Mouse (Mus musculus): ENCODE measurements around the gene Neurl4. TPM values are rescaled to one million over a fixed set of nuclear protein-coding genes. Genes with fewer than 3 reads are reported as not detected.
"Not testable (repeated sequence)": the region's sequence is repeated elsewhere in the genome, so short reads cannot be mapped to it uniquely, and the experiment has no call there.

Gene Neurl4
- polyA plus RNA-seq, 1 experiment from 2014 or later = 17.8 TPM

DNA sequence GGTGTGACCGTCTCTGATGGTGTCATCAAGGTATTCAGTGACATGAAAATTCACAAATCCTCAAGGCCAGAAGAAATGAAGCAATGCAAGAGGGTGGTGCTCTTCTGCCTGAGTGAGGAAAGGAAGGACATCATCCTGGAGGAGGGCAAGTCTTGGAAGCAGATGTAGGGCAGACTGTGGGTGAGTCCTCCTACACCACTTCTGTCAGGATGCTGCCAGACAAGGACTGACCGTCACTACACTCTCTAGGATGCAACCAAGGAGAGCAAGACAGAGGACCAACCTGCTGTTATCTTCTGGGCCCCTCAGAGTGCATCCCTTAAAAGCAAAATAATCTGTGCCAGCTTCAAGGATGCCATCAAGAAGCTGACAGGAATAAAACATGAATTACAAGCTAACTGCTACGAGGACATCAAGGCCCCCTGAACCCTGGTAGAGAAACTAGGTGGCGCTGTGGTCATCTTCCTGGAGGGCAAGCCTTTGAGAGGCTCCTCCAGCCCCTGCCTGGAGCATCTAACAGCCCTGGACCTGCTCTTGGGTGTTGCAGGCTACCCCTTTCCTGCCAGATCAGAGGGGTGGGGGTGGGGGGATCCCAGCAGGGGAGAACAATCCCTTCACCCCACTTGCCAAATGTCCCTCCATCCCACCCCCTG lies 50.1 kb downstream of the Neurl4 start:
- H3K9me3 ChIP-seq (ENCODE audit: control insufficient read depth, low read length) = no peaks in the 10 kb centered on the region
- H3K27me3 ChIP-seq (replicated peaks; ENCODE audit: control insufficient read depth, insufficient read depth, low read length) = peaks cover 3% of the 10 kb centered on the region
- WGBS = 42% methylated on average over 4 of the region's 4 CpGs
- no peak for ATAC-seq
- H3K4me3 ChIP-seq (ENCODE audit: low read length) = no peak overlapping the region
- H3K4me1 ChIP-seq (ENCODE audit: control insufficient read depth, insufficient read depth, low read depth, low read length) = peaks cover 8% of the 10 kb centered on the region
- H3K9ac ChIP-seq (ENCODE audit: low read depth, low read length) = no peak overlapping the region
- H3K27ac ChIP-seq (ENCODE audit: low read depth, low read length) = no peak overlapping the region
- no peak overlapping the region for H3K4me2 ChIP-seq (ENCODE audit: low read length)
- no peaks in the 10 kb centered on the region for H3K36me3 ChIP-seq (ENCODE audit: control insufficient read depth, insufficient read depth, low read length)

DNA sequence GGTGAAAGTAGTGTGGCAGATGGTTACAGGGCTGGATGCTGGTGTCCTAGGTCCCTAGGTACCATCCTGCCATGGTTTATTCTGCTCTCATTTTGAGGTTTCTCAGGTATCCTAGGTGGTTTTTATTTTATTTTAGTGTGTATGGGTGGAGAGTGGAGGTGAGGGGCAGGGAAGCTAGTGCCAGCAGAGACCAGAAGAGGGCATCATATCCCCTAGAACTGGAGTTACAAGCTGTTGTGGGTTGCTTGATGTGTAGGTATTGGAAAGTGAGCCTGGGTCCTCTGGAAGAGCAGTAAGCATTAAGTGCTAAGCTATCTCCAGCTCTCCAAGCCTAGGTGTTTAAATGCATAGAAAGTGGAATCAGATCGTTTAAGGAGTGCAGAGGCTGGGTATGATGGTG lies 51.4 kb downstream of the Neurl4 start:
- Histone ChIP-seq H3K4me1 (ENCODE audit: control insufficient read depth, insufficient read depth, low read depth, low read length) (peaks cover 8% of the 10 kb centered on the region), H3K4me2 (ENCODE audit: low read length) (no peak overlapping the region), H3K27me3 (replicated peaks; ENCODE audit: control insufficient read depth, insufficient read depth, low read length) (peaks cover 6% of the 10 kb centered on the region), H3K9me3 (ENCODE audit: control insufficient read depth, low read length) (no peaks in the 10 kb centered on the region), H3K4me3 (ENCODE audit: low read length) (no peak overlapping the region), H3K9ac (ENCODE audit: low read depth, low read length) (no peak overlapping the region), H3K27ac (ENCODE audit: low read depth, low read length) (no peak overlapping the region), H3K36me3 (ENCODE audit: control insufficient read depth, insufficient read depth, low read length) (no peaks in the 10 kb centered on the region)
- ATAC-seq = no peak
- WGBS = 42% methylated on average over 1 of the region's 1 CpGs

GRCm38 (mm10) chr11:69953267-69953915 lies 52.5 kb downstream of the Neurl4 start:
- Histone ChIP-seq H3K4me2 (ENCODE audit: low read length) (no peak overlapping the region), H3K9me3 (ENCODE audit: control insufficient read depth, low read length) (no peaks in the 10 kb centered on the region), H3K27ac (ENCODE audit: low read depth, low read length) (no peak overlapping the region), H3K9ac (ENCODE audit: low read depth, low read length) (no peak overlapping the region), H3K36me3 (ENCODE audit: control insufficient read depth, insufficient read depth, low read length) (no peaks in the 10 kb centered on the region), H3K4me3 (ENCODE audit: low read length) (no peak overlapping the region), H3K27me3 (replicated peaks; ENCODE audit: control insufficient read depth, insufficient read depth, low read length) (peaks cover 3% of the 10 kb centered on the region; the same call in 1 of the 2 replicates), H3K4me1 (ENCODE audit: control insufficient read depth, insufficient read depth, low read depth, low read length) (peaks cover 2% of the 10 kb centered on the region)
- WGBS = 71% methylated on average over 11 of the region's 11 CpGs
- ATAC-seq = no peak

DNA sequence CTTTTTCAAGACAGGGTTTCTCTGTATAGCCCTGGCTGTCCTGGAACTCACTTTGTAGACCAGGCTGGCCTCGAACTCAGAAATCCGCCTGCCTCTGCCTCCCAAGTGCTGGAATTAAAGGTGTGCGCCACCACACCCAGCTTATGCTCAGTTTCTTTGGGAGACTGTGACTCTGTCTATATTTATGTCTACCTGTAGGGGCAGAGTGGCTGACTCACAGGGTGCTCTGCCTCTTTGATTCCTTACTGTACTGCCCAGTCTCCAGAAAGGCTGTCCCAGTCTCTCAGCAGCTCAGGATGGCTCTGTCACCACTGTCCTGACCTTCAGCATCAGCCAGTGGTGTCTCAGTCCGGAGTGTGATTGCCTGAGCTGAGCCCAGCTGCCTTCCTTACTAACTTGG lies 54.7 kb downstream of the Neurl4 start:
- H3K36me3 ChIP-seq (ENCODE audit: control insufficient read depth, insufficient read depth, low read length); H3K27me3 ChIP-seq (replicated peaks; ENCODE audit: control insufficient read depth, insufficient read depth, low read length); H3K9me3 ChIP-seq (ENCODE audit: control insufficient read depth, low read length); H3K4me2 ChIP-seq (ENCODE audit: low read length); H3K9ac ChIP-seq (ENCODE audit: low read depth, low read length); ATAC-seq; H3K4me1 ChIP-seq (ENCODE audit: control insufficient read depth, insufficient read depth, low read depth, low read length); H3K4me3 ChIP-seq (ENCODE audit: low read length); H3K27ac ChIP-seq (ENCODE audit: low read depth, low read length): not testable (repeated sequence)
- 81% methylated on average over 4 of the region's 4 CpGs for WGBS

DNA sequence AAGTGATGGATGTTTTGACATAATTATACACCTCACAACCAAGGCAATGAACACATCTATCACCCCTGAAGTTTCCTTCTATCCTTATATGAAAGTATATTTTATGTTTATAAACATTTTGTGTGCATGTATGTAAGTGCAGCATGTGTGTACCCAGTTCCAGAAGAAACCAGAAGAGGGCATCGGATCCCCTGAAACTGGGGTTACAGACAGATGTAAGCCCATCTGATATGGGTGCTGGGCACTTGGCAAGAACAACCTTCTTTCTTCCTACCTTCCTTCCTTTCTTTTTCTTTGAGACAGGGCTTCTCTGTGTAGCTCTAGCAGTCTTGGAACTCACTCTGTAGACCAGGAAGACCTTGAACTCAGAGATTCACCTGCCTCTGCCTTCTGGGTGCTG lies 55.3 kb downstream of the Neurl4 start:
- H3K4me1 ChIP-seq (ENCODE audit: control insufficient read depth, insufficient read depth, low read depth, low read length) = no peaks in the 10 kb centered on the region
- H3K9ac ChIP-seq (ENCODE audit: low read depth, low read length) = no peak overlapping the region
- H3K9me3 ChIP-seq (ENCODE audit: control insufficient read depth, low read length) = no peaks in the 10 kb centered on the region
- H3K27ac ChIP-seq (ENCODE audit: low read depth, low read length) = no peak overlapping the region
- 68% methylated on average over 1 of the region's 1 CpGs for WGBS
- ATAC-seq = no peak
- H3K4me3 ChIP-seq (ENCODE audit: low read length) = no peak overlapping the region
- peaks cover 3% of the 10 kb centered on the region; the same call in 1 of the 2 replicates for H3K27me3 ChIP-seq (replicated peaks; ENCODE audit: control insufficient read depth, insufficient read depth, low read length)
- no peak overlapping the region for H3K4me2 ChIP-seq (ENCODE audit: low read length)
- no peaks in the 10 kb centered on the region for H3K36me3 ChIP-seq (ENCODE audit: control insufficient read depth, insufficient read depth, low read length)

DNA sequence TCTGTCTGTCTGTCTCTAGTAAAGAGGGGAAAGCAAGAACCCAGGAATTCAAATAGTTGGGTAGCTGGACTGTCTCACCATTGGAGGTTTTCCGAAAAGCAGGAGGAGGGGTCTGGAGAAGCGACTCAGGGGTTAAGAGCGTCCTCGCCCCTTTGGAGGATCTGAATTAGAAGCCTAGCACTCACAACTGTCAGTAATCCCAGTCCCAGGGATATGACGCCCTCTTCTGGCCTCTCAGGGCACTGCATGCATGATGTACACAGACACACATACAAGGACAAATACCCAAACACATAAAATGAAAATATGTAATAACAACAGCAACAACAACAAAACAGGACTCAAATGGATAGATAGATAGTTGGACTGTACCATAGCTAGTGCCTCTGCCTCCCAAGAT lies 59.7 kb downstream of the Neurl4 start:
- no peak overlapping the region for H3K4me3 ChIP-seq (ENCODE audit: low read length)
- ATAC-seq = no peak
- no peak overlapping the region for H3K9ac ChIP-seq (ENCODE audit: low read depth, low read length)
- H3K9me3 ChIP-seq (ENCODE audit: control insufficient read depth, low read length) = no peaks in the 10 kb centered on the region
- H3K4me1 ChIP-seq (ENCODE audit: control insufficient read depth, insufficient read depth, low read depth, low read length) = peaks cover 4% of the 10 kb centered on the region; the same call in 1 of the 2 replicates
- H3K4me2 ChIP-seq (ENCODE audit: low read length) = no peak overlapping the region
- no peaks in the 10 kb centered on the region for H3K36me3 ChIP-seq (ENCODE audit: control insufficient read depth, insufficient read depth, low read length)
- no peak overlapping the region for H3K27ac ChIP-seq (ENCODE audit: low read depth, low read length)
- 30% methylated on average over 5 of the region's 5 CpGs for WGBS
- peaks cover 30% of the 10 kb centered on the region for H3K27me3 ChIP-seq (replicated peaks; ENCODE audit: control insufficient read depth, insufficient read depth, low read length)

DNA sequence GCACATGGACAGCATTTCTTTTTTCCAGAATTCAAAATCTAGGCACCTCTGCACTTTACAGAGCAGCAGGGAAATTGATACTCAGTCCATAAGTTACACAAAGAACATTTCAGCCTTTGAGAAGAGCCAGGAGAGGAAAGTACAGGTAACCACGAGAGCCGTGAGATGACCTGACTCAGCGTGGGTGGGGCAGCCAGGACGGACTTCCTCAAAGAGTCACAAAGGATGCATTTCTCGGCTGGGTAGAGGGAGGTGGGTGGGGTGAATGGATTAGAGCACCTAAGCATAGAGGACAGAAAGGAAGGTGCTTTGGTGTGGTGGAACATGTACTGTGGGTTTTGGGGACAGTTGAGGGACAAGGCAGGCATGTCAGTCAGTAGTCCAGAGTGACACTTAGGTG lies 61.0 kb downstream of the Neurl4 start:
- no peak for ATAC-seq

More for the DNA sequence above, 61.0 kb downstream of the Neurl4 start:
- H3K27me3 ChIP-seq (replicated peaks; ENCODE audit: control insufficient read depth, insufficient read depth, low read length) = peaks cover 34% of the 10 kb centered on the region
- 45% methylated on average over 5 of the region's 5 CpGs for WGBS
- no peaks in the 10 kb centered on the region for H3K9me3 ChIP-seq (ENCODE audit: control insufficient read depth, low read length)
- H3K4me3 ChIP-seq (ENCODE audit: low read length) = no peak overlapping the region
- peaks cover 8% of the 10 kb centered on the region for H3K4me1 ChIP-seq (ENCODE audit: control insufficient read depth, insufficient read depth, low read depth, low read length)
- H3K9ac ChIP-seq (ENCODE audit: low read depth, low read length) = no peak overlapping the region
- H3K27ac ChIP-seq (ENCODE audit: low read depth, low read length) = no peak overlapping the region
- H3K4me2 ChIP-seq (ENCODE audit: low read length) = no peak overlapping the region
- no peaks in the 10 kb centered on the region for H3K36me3 ChIP-seq (ENCODE audit: control insufficient read depth, insufficient read depth, low read length)

Small RNAs within 50 kb of the gene (microRNA-seq; reads per million reads assigned to microRNA genes)
- not detected for gene Mir6924

Other genes with a start within 250 kb of the Neurl4 start
- gene Sox15, start 245.8 kb upstream of the Neurl4 start, polyA plus RNA-seq (2015; fragmentation: Nextera tagmentation; extraction: Ambion mirVana) = not detected in 2 replicates
- 104 and 112 TPM in 2 replicates for gene Mpdu1, start 238.4 kb upstream of the Neurl4 start, polyA plus RNA-seq (2015; fragmentation: Nextera tagmentation; extraction: Ambion mirVana)
- 10.2 and 11.5 TPM in 2 replicates for gene Cd68, start 234.9 kb upstream of the Neurl4 start, polyA plus RNA-seq (2015; fragmentation: Nextera tagmentation; extraction: Ambion mirVana)
- 382 and 471 TPM in 2 replicates for gene Eif4a1, start 228.6 kb upstream of the Neurl4 start, polyA plus RNA-seq (2015; fragmentation: Nextera tagmentation; extraction: Ambion mirVana)
- gene Senp3, start 219.0 kb upstream of the Neurl4 start, polyA plus RNA-seq (2015; fragmentation: Nextera tagmentation; extraction: Ambion mirVana) = 89.8 and 104 TPM in 2 replicates
- 0.53 and 0.77 TPM in 2 replicates for gene Tnfsf13, start 215.3 kb upstream of the Neurl4 start, polyA plus RNA-seq (2015; fragmentation: Nextera tagmentation; extraction: Ambion mirVana)
- gene Tnfsf12, start 205.2 kb upstream of the Neurl4 start, polyA plus RNA-seq (2015; fragmentation: Nextera tagmentation; extraction: Ambion mirVana) = 4.4 and 5.6 TPM in 2 replicates
- 1.6 and 2.0 TPM in 2 replicates for gene Tnfsfm13, start 205.0 kb upstream of the Neurl4 start, polyA plus RNA-seq (2015; fragmentation: Nextera tagmentation; extraction: Ambion mirVana)
- gene Polr2a, start 142.4 kb upstream of the Neurl4 start, polyA plus RNA-seq (2015; fragmentation: Nextera tagmentation; extraction: Ambion mirVana) = 12.1 and 14.9 TPM in 2 replicates
- 0.41 and 0.87 TPM in 2 replicates for gene Slc35g3, start 139.1 kb upstream of the Neurl4 start, polyA plus RNA-seq (2015; fragmentation: Nextera tagmentation; extraction: Ambion mirVana)
- gene Zbtb4, start 135.2 kb upstream of the Neurl4 start, polyA plus RNA-seq (2015; fragmentation: Nextera tagmentation; extraction: Ambion mirVana) = 5.8 and 6.2 TPM in 2 replicates
- gene Chrnb1, start 105.1 kb upstream of the Neurl4 start, polyA plus RNA-seq (2015; fragmentation: Nextera tagmentation; extraction: Ambion mirVana) = 1.4 and 2.9 TPM in 2 replicates
- gene Fgf11, start 99.2 kb upstream of the Neurl4 start, polyA plus RNA-seq (2015; fragmentation: Nextera tagmentation; extraction: Ambion mirVana) = 6.7 and 7.2 TPM in 2 replicates
- gene Tmem102, start 95.4 kb upstream of the Neurl4 start, polyA plus RNA-seq (2015; fragmentation: Nextera tagmentation; extraction: Ambion mirVana) = 1.3 and 1.6 TPM in 2 replicates
- gene Gm39566, start 85.8 kb upstream of the Neurl4 start, polyA plus RNA-seq (2015; fragmentation: Nextera tagmentation; extraction: Ambion mirVana) = not detected in 2 replicates
- not detected in 2 replicates for gene Spem2, start 82.6 kb upstream of the Neurl4 start, polyA plus RNA-seq (2015; fragmentation: Nextera tagmentation; extraction: Ambion mirVana)
- 0.35 and 0.45 TPM in 2 replicates for gene Spem1, start 78.9 kb upstream of the Neurl4 start, polyA plus RNA-seq (2015; fragmentation: Nextera tagmentation; extraction: Ambion mirVana)
- gene Nlgn2, start 63.3 kb upstream of the Neurl4 start, polyA plus RNA-seq (2015; fragmentation: Nextera tagmentation; extraction: Ambion mirVana) = 19.1 and 22.4 TPM in 2 replicates
- gene Tmem256, start 62.6 kb upstream of the Neurl4 start, polyA plus RNA-seq (2015; fragmentation: Nextera tagmentation; extraction: Ambion mirVana) = 341 and 379 TPM in 2 replicates
- 37.3 and 48.6 TPM in 2 replicates for gene Plscr3, start 54.7 kb upstream of the Neurl4 start, polyA plus RNA-seq (2015; fragmentation: Nextera tagmentation; extraction: Ambion mirVana)
- 0.10 and 0.13 TPM in 2 replicates for gene Tnk1, start 42.3 kb upstream of the Neurl4 start, polyA plus RNA-seq (2015; fragmentation: Nextera tagmentation; extraction: Ambion mirVana)
- gene Tmem95, start 23.1 kb upstream of the Neurl4 start, polyA plus RNA-seq (2015; fragmentation: Nextera tagmentation; extraction: Ambion mirVana) = not detected in 2 replicates
- 2.2 and 3.2 TPM in 2 replicates for gene Kctd11, start 19.7 kb upstream of the Neurl4 start, polyA plus RNA-seq (2015; fragmentation: Nextera tagmentation; extraction: Ambion mirVana)
- gene Acap1, start 5.5 kb upstream of the Neurl4 start, polyA plus RNA-seq (2015; fragmentation: Nextera tagmentation; extraction: Ambion mirVana) = 0.13 and 0.25 TPM in 2 replicates
- 5.5 and 6.3 TPM in 2 replicates for gene 2810408A11Rik, start 85 bp upstream of the Neurl4 start, polyA plus RNA-seq (2015; fragmentation: Nextera tagmentation; extraction: Ambion mirVana)
- 55.2 and 65.7 TPM in 2 replicates for gene Gps2, start 12.8 kb downstream of the Neurl4 start, polyA plus RNA-seq (2015; fragmentation: Nextera tagmentation; extraction: Ambion mirVana)
- gene Eif5a, start 20.9 kb downstream of the Neurl4 start, polyA plus RNA-seq (2015; fragmentation: Nextera tagmentation; extraction: Ambion mirVana) = 1,120 and 1,123 TPM in 2 replicates
- 5.7 and 6.2 TPM in 2 replicates for gene Ybx2, start 34.7 kb downstream of the Neurl4 start, polyA plus RNA-seq (2015; fragmentation: Nextera tagmentation; extraction: Ambion mirVana)
- gene Slc2a4, start 47.1 kb downstream of the Neurl4 start, polyA plus RNA-seq (2015; fragmentation: Nextera tagmentation; extraction: Ambion mirVana) = 4.7 and 5.8 TPM in 2 replicates
- gene Cldn7, start 63.7 kb downstream of the Neurl4 start, polyA plus RNA-seq (2015; fragmentation: Nextera tagmentation; extraction: Ambion mirVana) = 0.17 and 0.33 TPM in 2 replicates
- gene Ctdnep1, start 80.1 kb downstream of the Neurl4 start, polyA plus RNA-seq (2015; fragmentation: Nextera tagmentation; extraction: Ambion mirVana) = 26.9 and 27.4 TPM in 2 replicates
- gene Elp5, start 81.4 kb downstream of the Neurl4 start, polyA plus RNA-seq (2015; fragmentation: Nextera tagmentation; extraction: Ambion mirVana) = 168 and 188 TPM in 2 replicates
- 576 and 581 TPM in 2 replicates for gene Gabarap, start 90.1 kb downstream of the Neurl4 start, polyA plus RNA-seq (2015; fragmentation: Nextera tagmentation; extraction: Ambion mirVana)
- 54.2 and 55.4 TPM in 2 replicates for gene Phf23, start 94.7 kb downstream of the Neurl4 start, polyA plus RNA-seq (2015; fragmentation: Nextera tagmentation; extraction: Ambion mirVana)
- 21.0 and 25.4 TPM in 2 replicates for gene Dvl2, start 99.5 kb downstream of the Neurl4 start, polyA plus RNA-seq (2015; fragmentation: Nextera tagmentation; extraction: Ambion mirVana)
- 66.6 and 69.1 TPM in 2 replicates for gene Acadvl, start 114.3 kb downstream of the Neurl4 start, polyA plus RNA-seq (2015; fragmentation: Nextera tagmentation; extraction: Ambion mirVana)
- 23.1 and 23.4 TPM in 2 replicates for gene Dlg4, start 115.9 kb downstream of the Neurl4 start, polyA plus RNA-seq (2015; fragmentation: Nextera tagmentation; extraction: Ambion mirVana)
- gene Asgr1, start 153.0 kb downstream of the Neurl4 start, polyA plus RNA-seq (2015; fragmentation: Nextera tagmentation; extraction: Ambion mirVana) = 3.9 and 4.4 TPM in 2 replicates
- gene Asgr2, start 191.6 kb downstream of the Neurl4 start, polyA plus RNA-seq (2015; fragmentation: Nextera tagmentation; extraction: Ambion mirVana) = not detected in 2 replicates
- gene Mgl2, start 229.3 kb downstream of the Neurl4 start, polyA plus RNA-seq (2015; fragmentation: Nextera tagmentation; extraction: Ambion mirVana) = 1.2 and 1.4 TPM in 2 replicates